Mouse (Mus musculus): ENCODE data around the gene Ksr1. TPM values are rescaled to one million over a fixed set of nuclear protein-coding genes. Genes with fewer than 3 reads are reported as not detected.

Ksr1 gene
- polyA plus RNA-seq, 1 experiment = 28.1 TPM

DNA sequence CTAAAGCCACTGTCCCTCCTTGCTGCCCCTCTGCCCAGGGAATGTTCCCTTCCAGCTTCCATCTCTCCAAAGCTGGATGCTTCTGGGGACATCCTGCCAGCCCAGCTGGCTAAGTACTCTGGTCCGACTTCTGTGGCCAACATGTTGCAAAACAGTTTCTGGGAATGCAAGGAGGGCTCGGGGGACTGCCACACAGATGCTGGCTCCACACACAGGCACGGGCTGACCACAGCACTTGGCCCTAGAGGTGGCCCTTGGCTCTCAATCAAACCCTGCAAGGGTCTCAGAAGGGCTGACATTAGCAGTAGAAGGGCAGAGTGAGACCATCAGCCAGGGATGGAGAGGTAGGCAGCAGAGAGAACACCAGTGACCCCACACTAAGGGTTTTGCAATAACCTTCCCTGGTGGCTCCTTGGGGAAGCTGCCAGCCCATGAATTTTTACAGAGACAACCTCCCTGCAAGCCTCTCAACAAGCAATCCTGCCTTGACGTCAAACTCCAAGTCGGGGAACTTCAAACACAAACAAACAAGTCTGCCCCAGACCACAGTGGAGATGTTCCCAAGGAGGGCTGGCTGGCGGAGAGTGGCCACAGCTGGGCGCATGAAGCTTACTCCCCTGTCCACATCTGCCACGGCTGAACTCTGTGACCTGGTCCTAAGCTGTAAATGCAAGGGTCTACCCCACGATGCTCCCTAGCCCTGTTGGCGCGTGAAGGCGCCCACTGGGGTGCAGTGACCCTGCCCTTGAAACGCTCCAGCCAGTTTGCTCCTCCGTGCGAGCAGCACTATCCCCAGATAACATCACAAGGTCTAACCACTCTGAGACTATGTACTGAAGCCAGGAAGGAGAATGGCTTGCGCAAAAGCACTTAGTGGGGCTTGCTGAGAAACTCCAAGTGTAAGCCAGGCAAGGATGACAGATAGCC lies 65.0 kb downstream of the Ksr1 start:
- Histone ChIP-seq H3K27me3 (ENCODE audit: control insufficient read depth, insufficient read depth, low read length) (no peaks in the 10 kb centered on the region), H3K4me1 (replicated peaks; ENCODE audit: control insufficient read depth, insufficient read depth, low read length) (peaks cover 9% of the 10 kb centered on the region), H3K4me3 (ENCODE audit: control insufficient read depth, insufficient read depth, low read length) (no peak overlapping the region), H3K27ac (ENCODE audit: control insufficient read depth, insufficient read depth, low read length) (no peak overlapping the region), H3K36me3 (ENCODE audit: control insufficient read depth, insufficient read depth, low read length) (no peaks in the 10 kb centered on the region)
- 76% methylated on average over 16 of the region's 16 CpGs for WGBS
- no peak for DNase-seq
- TF ChIP-seq CTCF (IDR thresholded peaks at IDR 0.05; ENCODE audit: borderline replicate concordance, control insufficient read depth, extremely low read depth, insufficient read depth, low read length, poor library complexity) = no peak

DNA sequence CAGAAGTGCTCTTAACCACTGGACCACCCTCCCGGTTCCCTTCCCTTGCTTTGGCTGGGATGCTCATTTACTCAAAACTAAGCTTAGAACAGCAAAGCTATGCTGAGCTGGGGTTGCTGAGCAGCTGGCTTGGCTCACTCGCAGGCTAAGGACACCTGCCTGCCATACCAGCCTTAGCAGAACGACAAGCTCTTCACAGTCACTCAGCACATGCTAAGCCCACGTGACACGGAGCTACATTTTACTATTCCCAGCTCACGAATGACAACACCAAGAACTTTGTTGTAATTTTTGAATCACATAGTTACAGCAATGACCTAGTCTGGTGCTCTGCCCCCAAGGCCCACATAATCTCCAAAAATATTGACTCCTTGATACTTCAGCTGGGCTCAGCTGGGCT lies 66.1 kb downstream of the Ksr1 start:
- Histone ChIP-seq H3K27ac (ENCODE audit: control insufficient read depth, insufficient read depth, low read length) (no peak overlapping the region), H3K36me3 (ENCODE audit: control insufficient read depth, insufficient read depth, low read length) (no peaks in the 10 kb centered on the region), H3K4me1 (replicated peaks; ENCODE audit: control insufficient read depth, insufficient read depth, low read length) (peaks cover 14% of the 10 kb centered on the region), H3K4me3 (ENCODE audit: control insufficient read depth, insufficient read depth, low read length) (no peak overlapping the region), H3K27me3 (ENCODE audit: control insufficient read depth, insufficient read depth, low read length) (no peaks in the 10 kb centered on the region)
- 90% methylated on average over 6 of the region's 6 CpGs for WGBS
- no peak for TF ChIP-seq POLR2A (IDR thresholded peaks at IDR 0.05; ENCODE audit: control insufficient read depth, extremely low read depth, insufficient read depth, low read length, poor library complexity)
- no peak for TF ChIP-seq CTCF (IDR thresholded peaks at IDR 0.05; ENCODE audit: borderline replicate concordance, control insufficient read depth, extremely low read depth, insufficient read depth, low read length, poor library complexity)
- DNase-seq = no peak

DNA sequence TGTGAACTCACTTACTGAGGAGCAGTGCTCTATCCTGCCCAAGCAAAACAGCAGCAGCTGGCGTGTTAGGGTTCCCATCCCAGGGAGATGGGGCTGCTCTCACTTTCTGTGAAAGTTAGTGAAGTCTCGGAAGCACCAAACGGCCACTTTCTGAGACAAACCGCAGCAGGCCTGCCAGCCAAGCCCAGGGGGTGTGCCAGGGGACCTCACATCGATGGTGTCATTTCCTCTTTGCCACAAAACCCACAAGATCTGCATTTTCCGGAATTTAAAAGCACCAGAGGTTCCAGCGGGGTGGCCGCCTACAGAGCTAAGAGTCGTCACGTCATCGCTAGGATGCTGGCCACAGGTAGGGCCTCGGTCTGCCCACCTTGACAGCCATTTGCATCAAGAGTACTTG lies 69.7 kb downstream of the Ksr1 start:
- no peak overlapping the region for H3K4me3 ChIP-seq (ENCODE audit: control insufficient read depth, insufficient read depth, low read length)
- no peaks in the 10 kb centered on the region for H3K36me3 ChIP-seq (ENCODE audit: control insufficient read depth, insufficient read depth, low read length)

DNA sequence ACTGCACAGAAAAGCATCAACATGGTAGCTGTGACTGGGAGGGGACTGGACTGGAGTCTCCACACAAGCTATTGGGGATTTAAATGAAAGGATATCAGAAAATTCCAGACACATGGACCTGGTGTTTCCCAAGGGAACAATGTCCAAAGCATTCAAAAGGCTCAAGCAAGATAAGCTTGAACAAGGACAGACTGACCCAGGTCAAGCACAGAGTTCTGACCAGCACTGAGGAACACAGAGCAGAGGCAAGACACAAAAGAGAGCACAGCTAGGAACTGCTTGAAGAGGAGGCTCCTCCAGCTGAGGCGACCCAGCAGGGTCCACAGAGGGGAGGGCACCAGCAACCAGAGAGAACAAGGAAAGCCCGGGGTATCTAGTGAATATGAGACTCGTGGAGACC lies 71.2 kb downstream of the Ksr1 start:
- H3K36me3 ChIP-seq (ENCODE audit: control insufficient read depth, insufficient read depth, low read length) = no peaks in the 10 kb centered on the region
- WGBS = 81% methylated on average over 3 of the region's 3 CpGs
- H3K4me1 ChIP-seq (replicated peaks; ENCODE audit: control insufficient read depth, insufficient read depth, low read length) = peaks cover 14% of the 10 kb centered on the region

More for the DNA sequence above, 69.7 kb downstream of the Ksr1 start:
- Histone ChIP-seq H3K27ac (ENCODE audit: control insufficient read depth, insufficient read depth, low read length) (no peak overlapping the region), H3K27me3 (ENCODE audit: control insufficient read depth, insufficient read depth, low read length) (no peaks in the 10 kb centered on the region), H3K4me1 (replicated peaks; ENCODE audit: control insufficient read depth, insufficient read depth, low read length) (peaks cover 14% of the 10 kb centered on the region)
- DNase-seq = peak; percentile 28
- WGBS = 6% methylated on average over 12 of the region's 12 CpGs
- TF ChIP-seq POLR2A (IDR thresholded peaks at IDR 0.05; ENCODE audit: control insufficient read depth, extremely low read depth, insufficient read depth, low read length, poor library complexity) (no peak), CTCF (IDR thresholded peaks at IDR 0.05; ENCODE audit: borderline replicate concordance, control insufficient read depth, extremely low read depth, insufficient read depth, low read length, poor library complexity) (no peak)

DNA sequence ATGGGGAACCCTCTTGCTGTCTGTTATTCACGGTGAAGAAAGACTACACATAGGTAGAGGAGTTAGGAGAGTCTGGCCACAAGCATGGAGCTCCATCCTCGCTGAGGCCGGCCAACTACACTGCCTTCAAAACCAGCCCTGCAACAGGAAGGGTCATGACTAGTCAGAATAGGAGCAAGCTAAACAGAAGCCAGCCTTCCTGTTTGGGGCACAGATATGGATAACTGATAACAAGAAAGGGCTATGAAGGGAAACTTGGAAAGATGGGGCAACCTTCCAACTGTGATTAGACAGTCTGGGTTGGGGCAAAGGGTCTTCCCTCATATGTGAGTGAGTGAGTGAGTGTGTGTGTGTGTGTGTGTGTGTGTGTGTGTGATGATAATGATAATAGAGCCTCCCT lies 71.6 kb downstream of the Ksr1 start:
- TF ChIP-seq POLR2A (IDR thresholded peaks at IDR 0.05; ENCODE audit: control insufficient read depth, extremely low read depth, insufficient read depth, low read length, poor library complexity) (no peak), CTCF (IDR thresholded peaks at IDR 0.05; ENCODE audit: borderline replicate concordance, control insufficient read depth, extremely low read depth, insufficient read depth, low read length, poor library complexity) (no peak)
- Histone ChIP-seq H3K27ac (ENCODE audit: control insufficient read depth, insufficient read depth, low read length) (no peak overlapping the region), H3K27me3 (ENCODE audit: control insufficient read depth, insufficient read depth, low read length) (no peaks in the 10 kb centered on the region), H3K4me3 (ENCODE audit: control insufficient read depth, insufficient read depth, low read length) (no peak overlapping the region), H3K36me3 (ENCODE audit: control insufficient read depth, insufficient read depth, low read length) (no peaks in the 10 kb centered on the region), H3K4me1 (replicated peaks; ENCODE audit: control insufficient read depth, insufficient read depth, low read length) (peaks cover 14% of the 10 kb centered on the region)
- WGBS = 84% methylated on average over 3 of the region's 3 CpGs
- no peak for DNase-seq

More for the DNA sequence above, 71.2 kb downstream of the Ksr1 start:
- Histone ChIP-seq H3K4me3 (ENCODE audit: control insufficient read depth, insufficient read depth, low read length) (no peak overlapping the region), H3K27me3 (ENCODE audit: control insufficient read depth, insufficient read depth, low read length) (no peaks in the 10 kb centered on the region), H3K27ac (ENCODE audit: control insufficient read depth, insufficient read depth, low read length) (no peak overlapping the region)
- no peak for TF ChIP-seq POLR2A (IDR thresholded peaks at IDR 0.05; ENCODE audit: control insufficient read depth, extremely low read depth, insufficient read depth, low read length, poor library complexity)
- TF ChIP-seq CTCF (IDR thresholded peaks at IDR 0.05; ENCODE audit: borderline replicate concordance, control insufficient read depth, extremely low read depth, insufficient read depth, low read length, poor library complexity) = no peak
- no peak for DNase-seq

DNA sequence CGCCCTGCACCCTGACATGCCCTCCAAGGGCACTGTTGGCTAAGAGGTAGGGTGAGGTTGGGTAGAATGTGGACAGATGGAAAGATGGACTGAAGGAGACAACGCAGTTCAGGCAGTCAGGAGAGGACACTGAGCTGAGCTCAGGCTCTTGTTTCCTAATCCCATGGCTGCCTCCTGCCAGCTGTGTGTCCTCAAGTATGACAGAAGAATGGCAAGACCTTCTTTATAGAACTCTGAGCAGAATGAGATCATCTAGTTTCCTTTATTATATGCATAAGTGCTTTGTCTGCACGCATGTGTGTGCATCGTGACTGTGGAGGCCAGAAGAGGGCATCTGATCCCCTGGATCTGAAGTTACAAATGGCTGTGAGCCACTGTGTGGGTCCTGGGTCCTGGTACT lies 72.6 kb downstream of the Ksr1 start:
- Histone ChIP-seq H3K4me3 (ENCODE audit: control insufficient read depth, insufficient read depth, low read length) (no peak overlapping the region), H3K4me1 (replicated peaks; ENCODE audit: control insufficient read depth, insufficient read depth, low read length) (peaks cover 14% of the 10 kb centered on the region), H3K36me3 (ENCODE audit: control insufficient read depth, insufficient read depth, low read length) (no peaks in the 10 kb centered on the region), H3K27me3 (ENCODE audit: control insufficient read depth, insufficient read depth, low read length) (no peaks in the 10 kb centered on the region), H3K27ac (ENCODE audit: control insufficient read depth, insufficient read depth, low read length) (no peak overlapping the region)
- DNase-seq = no peak
- WGBS = 94% methylated on average over 4 of the region's 4 CpGs
- no peak for TF ChIP-seq POLR2A (IDR thresholded peaks at IDR 0.05; ENCODE audit: control insufficient read depth, extremely low read depth, insufficient read depth, low read length, poor library complexity)
- no peak for TF ChIP-seq CTCF (IDR thresholded peaks at IDR 0.05; ENCODE audit: borderline replicate concordance, control insufficient read depth, extremely low read depth, insufficient read depth, low read length, poor library complexity)
